Mouse (Mus musculus) cortical plate, adult 2 months (tissue): ENCODE measurements at regions not wholly inside any gene's neighbourhood (a gene's known extent, or its start where the extent isn't known, plus 50 kb on each side); places are given as distances from the start of the nearest gene placed in this dataset.

ENCODE experiments used
- H3K27ac ChIP-seq: fragments of 200-500 bp; 2 replicates; pipeline ENCODE4 v1.5.1; 2012; ENCODE audit warnings: low read length, control low read depth, inconsistent platforms; ENCODE audit not compliant: insufficient read depth
- H3K4me1 ChIP-seq: fragments of 200-500 bp; 2 replicates; pipeline ENCODE4 v1.6.1; 2011; ENCODE audit warnings: low read length; ENCODE audit not compliant: control insufficient read depth, insufficient read depth
- H3K4me3 ChIP-seq: fragments of 200-500 bp; 2 replicates; pipeline ENCODE4 v1.5.1; 2011; ENCODE audit warnings: mild to moderate bottlenecking, low read length, control low read depth; ENCODE audit not compliant: insufficient read depth
- CTCF ChIP-seq: fragments of 200-500 bp; IDR thresholded peaks from 2 replicates; pipeline ENCODE4 v1.5.1; 2011; ENCODE audit warnings: mild to moderate bottlenecking, control low read depth, low read length; ENCODE audit not compliant: insufficient read depth; ENCODE audit errors: extremely low read depth
- POLR2A ChIP-seq: fragments of 200-500 bp; IDR thresholded peaks from 2 replicates; pipeline ENCODE4 v1.6.1; 2011; ENCODE audit warnings: mild to moderate bottlenecking, low read length, control low read depth; ENCODE audit not compliant: insufficient read depth; ENCODE audit errors: extremely low read depth

- TF ChIP-seq POLR2A (no peak), CTCF (no peak)
- H3K4me3 ChIP-seq = no peak overlapping the region
These were observed 188.2 kb upstream of the Zc3h12c start for GRCm38 (mm10) chr9:52356549-52356948.

GRCm38 (mm10) chr9:52355187-52355982 lies 187.0 kb upstream of the Zc3h12c start:
- H3K4me3 ChIP-seq = no peak overlapping the region
- TF ChIP-seq POLR2A (no peak), CTCF (no peak)
- no peaks in the 10 kb centered on the region for H3K4me1 ChIP-seq
- H3K27ac ChIP-seq = no peak overlapping the region

More at GRCm38 (mm10) chr9:52356549-52356948, 188.2 kb upstream of the Zc3h12c start:
- H3K27ac ChIP-seq = no peak overlapping the region
- H3K4me1 ChIP-seq = no peaks in the 10 kb centered on the region

- Histone ChIP-seq H3K4me1 (no peaks in the 10 kb centered on the region), H3K27ac (no peak overlapping the region), H3K4me3 (no peak overlapping the region)
- TF ChIP-seq CTCF = no peak
- TF ChIP-seq POLR2A = no peak
These were observed 180.5 kb upstream of the Zc3h12c start for GRCm38 (mm10) chr9:52348536-52349527.

GRCm38 (mm10) chr9:52344177-52344877 lies 176.0 kb upstream of the Zc3h12c start:
- H3K4me3 ChIP-seq = no peak overlapping the region
- TF ChIP-seq CTCF = no peak
- TF ChIP-seq POLR2A = no peak
- no peak overlapping the region for H3K27ac ChIP-seq
- H3K4me1 ChIP-seq = no peaks in the 10 kb centered on the region

- H3K4me3 ChIP-seq = no peak overlapping the region
- H3K4me1 ChIP-seq = no peaks in the 10 kb centered on the region
- TF ChIP-seq POLR2A = no peak
- no peak for TF ChIP-seq CTCF
- H3K27ac ChIP-seq = no peak overlapping the region
These were observed 172.7 kb upstream of the Zc3h12c start for GRCm38 (mm10) chr9:52341029-52341428.

GRCm38 (mm10) chr9:52337786-52338322 lies 169.5 kb upstream of the Zc3h12c start:
- no peak overlapping the region for H3K27ac ChIP-seq
- TF ChIP-seq POLR2A = no peak
- no peak for TF ChIP-seq CTCF
- H3K4me1 ChIP-seq = no peaks in the 10 kb centered on the region
- no peak overlapping the region for H3K4me3 ChIP-seq

GRCm38 (mm10) chr9:52334767-52335166 lies 166.4 kb upstream of the Zc3h12c start:
- TF ChIP-seq CTCF = no peak
- no peak for TF ChIP-seq POLR2A
- no peak overlapping the region for H3K4me3 ChIP-seq
- H3K27ac ChIP-seq = no peak overlapping the region
- no peaks in the 10 kb centered on the region for H3K4me1 ChIP-seq

GRCm38 (mm10) chr9:52333884-52334283 lies 165.5 kb upstream of the Zc3h12c start:
- no peak overlapping the region for H3K27ac ChIP-seq
- H3K4me3 ChIP-seq = no peak overlapping the region
- H3K4me1 ChIP-seq = no peaks in the 10 kb centered on the region
- TF ChIP-seq CTCF (no peak), POLR2A (no peak)

GRCm38 (mm10) chr9:52331748-52332147 lies 163.4 kb upstream of the Zc3h12c start:
- TF ChIP-seq POLR2A (no peak), CTCF (no peak)
- H3K4me1 ChIP-seq = no peaks in the 10 kb centered on the region

More at GRCm38 (mm10) chr9:52331748-52332147, 163.4 kb upstream of the Zc3h12c start:
- Histone ChIP-seq H3K27ac (no peak overlapping the region), H3K4me3 (no peak overlapping the region)
